Mouse (Mus musculus) monocyte, adult 2 months (primary cell): Measurements from ENCODE around the gene Pnpla2.

Experiments used
- DNase-seq, 2 experiments: peaks; one replicate each; pipeline ENCODE4 v3.0.0; 2022; ENCODE audit warnings: low spot score in 2 of 2, low read depth in 1 of 2

The Pnpla2 gene

GRCm38 (mm10) chr7:141431434-141432185 is 23.4 kb upstream of the Pnpla2 start:
- no peak for DNase-seq

GRCm38 (mm10) chr7:141432186-141432611 is 22.8 kb upstream of the Pnpla2 start:
- DNase-seq, result no peak

GRCm38 (mm10) chr7:141432741-141433516 is 22.1 kb upstream of the Pnpla2 start:
- no peak for DNase-seq

GRCm38 (mm10) chr7:141433517-141434400 is 21.2 kb upstream of the Pnpla2 start:
- no peak for DNase-seq

GRCm38 (mm10) chr7:141434464-141434863 is 20.5 kb upstream of the Pnpla2 start:
- no peak for DNase-seq

- DNase-seq, result no peak
Observed at GRCm38 (mm10) chr7:141435129-141435855, 19.7 kb upstream of the Pnpla2 start.

- no peak for DNase-seq
Observed at GRCm38 (mm10) chr7:141435856-141436522, 19.0 kb upstream of the Pnpla2 start.

GRCm38 (mm10) chr7:141436523-141436892 is 18.5 kb upstream of the Pnpla2 start:
- DNase-seq, result no peak

- peak in 1 of 2 experiments; percentile 61 for DNase-seq
Observed at GRCm38 (mm10) chr7:141437178-141438120, 17.5 kb upstream of the Pnpla2 start, which contains the start of gene Slc25a22. Slc25a22 (minus strand) TSS chr7:141437892.

- DNase-seq, result no peak
Observed at GRCm38 (mm10) chr7:141438201-141438968, 16.6 kb upstream of the Pnpla2 start.

GRCm38 (mm10) chr7:141439140-141439679 is 15.8 kb upstream of the Pnpla2 start:
- no peak for DNase-seq

GRCm38 (mm10) chr7:141439811-141440210 is 15.2 kb upstream of the Pnpla2 start:
- DNase-seq, result no peak

- DNase-seq, result no peak
Observed at GRCm38 (mm10) chr7:141440613-141441012, 14.4 kb upstream of the Pnpla2 start.

GRCm38 (mm10) chr7:141441460-141441859 is 13.5 kb upstream of the Pnpla2 start:
- no peak for DNase-seq

- no peak for DNase-seq
Observed at GRCm38 (mm10) chr7:141442199-141442598, 12.8 kb upstream of the Pnpla2 start.

- no peak for DNase-seq
Observed at GRCm38 (mm10) chr7:141443081-141443821, 11.7 kb upstream of the Pnpla2 start.

- DNase-seq, result no peak
Observed at GRCm38 (mm10) chr7:141443828-141444237, 11.2 kb upstream of the Pnpla2 start, which contains the start of gene Pidd1. Pidd1 (minus strand) TSS chr7:141444025.
